Mouse (Mus musculus) stomach, postnatal 0 days (tissue): ENCODE data around the gene Pdia4.

ENCODE experiments used
- CTCF ChIP-seq: IDR thresholded peaks from 2 replicates; pipeline ENCODE4 v1.5.1; 2016; ENCODE audit warnings: antibody characterized with exemption, low read depth, mild to moderate bottlenecking, moderate library complexity
- EP300 ChIP-seq: optimal IDR thresholded peaks from 2 replicates; pipeline ENCODE3; 2016; ENCODE audit warnings: antibody characterized with exemption

- TF ChIP-seq EP300 (peak; percentile 87), CTCF (peak; percentile 34)
Observed at GRCm38 (mm10) chr6:47781091-47781968, 31.9 kb downstream of the Pdia4 start.
